Mouse (Mus musculus) frontal cortex, adult 2 months (tissue): ENCODE data around the gene Vwa2. TPM values are rescaled to one million over a fixed set of nuclear protein-coding genes. Genes with fewer than 3 reads are reported as not detected.

Experiments
- DNase-seq, 2 experiments: peaks; one replicate each; pipeline ENCODE4 v3.0.0; 2022; ENCODE audit warnings: low spot score in 1 of 2; ENCODE audit errors: extremely low spot score in 1 of 2
- polyA plus RNA-seq: library from polyadenylated mRNA; depleted of rRNA; stranded (reverse); fragments of >200 nt; gene quantifications from 2 replicates; pipeline ENCODE4 v1.2.3, GENCODE M21; 2012; rRNA removed

Vwa2 gene
- polyA plus RNA-seq, 1 experiment = 0.02 TPM

DNA sequence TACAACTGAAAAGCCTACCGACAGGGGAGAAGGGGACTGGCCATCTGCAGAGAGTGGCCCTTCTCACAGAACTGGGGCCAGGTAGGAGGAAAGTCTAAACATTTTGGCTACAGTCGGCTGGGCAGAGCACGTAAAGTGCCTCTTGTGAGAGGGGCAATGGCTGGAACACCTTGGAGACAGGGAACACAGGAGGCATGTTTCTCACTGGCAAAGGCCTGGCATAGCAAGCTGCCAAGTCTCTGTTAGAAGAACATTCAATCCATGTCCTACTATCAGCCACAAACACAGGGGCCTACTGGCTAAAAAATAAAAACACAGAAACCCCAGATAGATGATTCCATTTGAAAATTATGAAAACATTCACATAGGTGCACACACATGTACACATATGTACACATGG lies 72.7 kb downstream of the Vwa2 start:
- no peak for DNase-seq

GRCm38 (mm10) chr19:56947971-56948610 lies 74.0 kb downstream of the Vwa2 start:
- DNase-seq = no peak

- no peak for DNase-seq
Observed at GRCm38 (mm10) chr19:56949868-56950267, 75.8 kb downstream of the Vwa2 start.

- DNase-seq = no peak
Observed at GRCm38 (mm10) chr19:56950818-56951217, 76.8 kb downstream of the Vwa2 start.

GRCm38 (mm10) chr19:56953856-56954255 lies 79.8 kb downstream of the Vwa2 start:
- no peak for DNase-seq

DNA sequence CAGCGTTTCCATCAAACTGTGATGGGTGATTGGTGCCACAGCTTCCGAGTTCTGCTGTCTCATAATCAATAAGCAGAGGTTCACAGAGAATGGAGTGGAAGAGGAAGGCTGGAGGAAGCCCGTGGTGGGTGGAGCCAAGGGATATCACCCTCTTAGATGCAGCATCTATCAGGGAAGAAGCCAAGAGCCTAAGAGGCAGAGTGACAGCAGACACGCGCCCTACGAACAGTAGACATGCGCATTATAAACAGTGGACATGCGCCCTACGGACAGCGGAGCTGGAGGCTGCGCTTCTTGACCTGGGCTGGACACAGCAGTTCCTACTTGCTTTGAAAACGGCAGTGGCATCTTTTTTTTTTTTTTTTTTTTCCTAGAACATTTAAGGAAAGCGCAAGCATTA lies 80.8 kb downstream of the Vwa2 start:
- DNase-seq = no peak

GRCm38 (mm10) chr19:56955568-56956513 lies 81.8 kb downstream of the Vwa2 start:
- no peak for DNase-seq

DNA sequence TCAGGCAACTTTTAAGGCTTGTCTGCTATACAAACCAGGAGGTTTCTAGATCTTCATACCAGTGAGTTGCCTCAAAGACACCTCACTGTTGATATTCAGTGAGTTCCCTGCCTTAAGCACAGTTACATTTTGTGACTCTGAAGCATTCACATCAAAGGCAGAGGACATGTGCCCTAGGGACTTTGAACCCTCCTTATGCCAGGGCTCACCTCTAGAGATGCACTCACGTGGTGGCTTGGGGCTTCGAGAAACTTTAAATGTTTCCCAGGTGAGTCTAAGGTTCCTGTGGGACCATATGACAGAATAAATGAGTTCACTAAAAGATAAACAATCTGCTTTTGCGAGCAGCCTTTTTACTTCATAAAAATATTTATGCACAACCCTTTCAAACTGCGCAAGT lies 84.0 kb downstream of the Vwa2 start:
- no peak for DNase-seq

DNA sequence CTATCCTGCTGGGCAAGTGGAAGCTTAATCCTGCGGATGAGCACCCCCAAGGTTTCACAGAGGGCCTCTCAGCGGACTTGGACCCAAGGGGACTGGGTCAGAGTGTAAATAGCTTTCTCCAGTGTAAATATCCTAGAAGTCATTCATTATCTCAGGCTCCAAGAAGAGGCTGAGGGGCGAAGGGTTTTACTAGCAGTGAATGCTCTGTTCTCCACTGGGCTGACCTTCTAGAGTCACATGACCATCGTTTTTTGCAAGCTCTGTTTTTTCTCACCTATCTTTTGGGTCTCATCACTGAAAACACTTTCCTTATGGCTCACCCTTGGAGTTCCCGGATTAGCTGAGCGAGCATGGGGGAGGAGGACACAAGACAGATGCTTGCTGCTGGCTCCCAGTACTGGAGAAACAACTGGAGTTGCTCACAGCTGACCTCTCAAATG lies 84.6 kb downstream of the Vwa2 start:
- no peak for DNase-seq

GRCm38 (mm10) chr19:56959057-56959456 lies 85.0 kb downstream of the Vwa2 start:
- no peak for DNase-seq

DNA sequence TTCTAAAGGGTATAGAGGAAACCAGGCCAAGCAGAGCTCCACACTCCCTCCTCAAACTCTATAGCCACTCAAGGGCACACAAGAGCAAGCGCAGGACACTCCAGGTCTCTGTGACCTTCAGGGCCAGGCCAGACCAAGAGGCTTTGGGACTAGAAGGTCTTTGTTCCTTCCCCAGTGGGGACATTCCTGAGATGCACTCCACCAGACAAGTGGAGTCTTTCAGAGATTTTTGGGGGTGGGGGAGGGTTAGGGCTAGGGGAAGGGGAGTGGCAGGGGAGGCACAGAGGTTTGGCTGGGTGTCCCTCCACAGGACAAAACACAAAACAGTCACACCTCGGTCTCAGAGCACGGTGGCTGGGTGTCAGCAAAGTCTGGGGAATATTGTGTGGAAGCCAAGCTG lies 85.6 kb downstream of the Vwa2 start:
- DNase-seq = no peak

Other genes with a start within 250 kb of the Vwa2 start
- 19.4 and 20.2 TPM in 2 replicates for gene Adrb1, start 152.1 kb upstream of the Vwa2 start, polyA plus RNA-seq
- 15.0 and 15.7 TPM in 2 replicates for gene Ccdc186, start 52.1 kb upstream of the Vwa2 start, polyA plus RNA-seq
- 0.21 and 0.30 TPM in 2 replicates for gene Tdrd1, start 48.0 kb upstream of the Vwa2 start, polyA plus RNA-seq
- gene Afap1l2, start 134.0 kb downstream of the Vwa2 start, polyA plus RNA-seq = 12.2 and 12.7 TPM in 2 replicates